Mouse (Mus musculus): ENCODE results near the gene Tmem121. TPM values are rescaled to one million over a fixed set of nuclear protein-coding genes. Genes with fewer than 3 reads are reported as not detected.

The Tmem121 gene
- total RNA-seq, 1 experiment: 12.5 TPM

DNA sequence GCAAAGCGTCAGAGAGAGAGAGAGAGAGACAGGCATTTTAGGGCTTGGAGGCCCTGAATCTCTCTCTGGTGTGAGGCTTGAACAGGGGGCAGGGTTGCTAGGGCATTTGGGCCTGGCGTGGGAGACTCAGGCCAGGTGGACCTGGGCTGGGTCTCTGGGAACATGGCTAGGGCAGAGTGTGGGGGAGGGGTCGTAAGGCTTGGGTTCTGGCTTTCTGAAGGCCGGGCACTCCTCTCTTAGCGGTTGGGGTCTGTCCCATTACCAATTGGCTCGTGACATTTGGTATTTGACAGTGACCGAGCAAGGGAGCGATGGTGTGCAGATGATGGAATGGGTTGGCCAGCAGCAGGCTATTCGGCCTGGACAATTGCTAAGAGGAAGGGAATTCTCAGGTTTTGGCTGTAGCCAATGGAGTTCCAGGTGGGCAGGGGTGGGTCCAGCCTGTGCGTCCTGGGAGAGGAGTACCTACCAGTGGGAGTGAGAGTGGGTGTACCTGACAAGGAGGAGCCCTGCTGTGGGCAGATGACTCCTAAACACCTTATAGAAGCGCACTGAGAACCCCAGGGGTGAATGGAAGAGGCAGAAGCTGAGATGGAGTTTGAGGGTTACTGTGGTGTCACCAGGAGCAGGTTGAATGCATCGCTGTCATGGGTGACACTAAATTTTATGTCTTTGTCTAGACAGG, 738 bp downstream of the Tmem121 start:
- no peaks in the 10 kb centered on the region for H3K9me3 ChIP-seq (ENCODE audit: control insufficient read depth, insufficient read depth, low read depth, low read length)
- H3K27ac ChIP-seq (ENCODE audit: insufficient read depth, low read depth, low read length, poor library complexity, severe bottlenecking): no peak overlapping the region
- TF ChIP-seq HCFC1 (IDR thresholded peaks at IDR 0.05; ENCODE audit: borderline replicate concordance, insufficient read depth, low read length): no peak
- TF ChIP-seq ZNF384 (IDR thresholded peaks at IDR 0.05; ENCODE audit: low read depth, low read length): no peak
- TF ChIP-seq ZC3H11A (IDR thresholded peaks at IDR 0.05; ENCODE audit: borderline replicate concordance, low read depth, low read length): no peak
- TF ChIP-seq MAFK (IDR thresholded peaks at IDR 0.05; ENCODE audit: insufficient read depth, low read depth, low read length): no peak
- no peak for TF ChIP-seq CHD2 (IDR thresholded peaks at IDR 0.05; ENCODE audit: low read depth, low read length)
- DNase-seq (ENCODE audit: low read depth, low spot score): no peak
- H3K36me3 ChIP-seq (ENCODE audit: control insufficient read depth, insufficient read depth, low read length, poor library complexity, severe bottlenecking): no peaks in the 10 kb centered on the region; the same call in 1 of the 2 replicates
- H3K9ac ChIP-seq (ENCODE audit: insufficient read depth, low read depth, low read length, poor library complexity, severe bottlenecking): peak overlapping the region; percentile 79
- peak overlapping the region; percentile 80 to 88 for H3K4me3 ChIP-seq (ENCODE audit: insufficient read depth in 1 of 2, low read depth in 1 of 2, low read length in 2 of 2, poor library complexity in 1 of 2, severe bottlenecking in 1 of 2)
- H3K4me1 ChIP-seq (ENCODE audit: control insufficient read depth in 2 of 2, insufficient read depth in 2 of 2, low read length in 2 of 2, poor library complexity in 1 of 2): peaks cover 0 to 23% of the 10 kb centered on the region in 2 experiments; a peak in 2 of 4 replicates
- in situ Hi-C loops (cut with MboI; ENCODE audit: low sequenced_read_pairs in 2 of 2, unreplicated experiment in 2 of 2): no loop called here

DNA sequence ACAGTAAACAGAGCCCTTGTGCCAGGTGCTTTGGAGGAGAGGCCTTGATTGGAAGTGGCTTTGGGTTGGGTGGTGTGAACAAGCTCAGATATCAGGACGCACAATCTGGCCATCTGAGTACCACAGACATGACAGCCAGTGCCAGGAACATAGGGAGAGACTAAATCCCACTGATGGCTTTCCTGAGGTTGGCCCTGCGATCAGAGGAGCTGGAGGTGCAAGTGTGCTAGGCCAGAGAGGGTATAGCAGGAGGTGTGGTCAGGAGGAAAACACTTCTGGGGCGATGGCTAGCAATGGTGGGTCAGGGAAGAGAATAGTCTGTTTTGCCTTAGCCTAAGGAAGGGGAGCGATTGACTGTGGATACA, 1.3 kb downstream of the Tmem121 start:
- no peak for DNase-seq (ENCODE audit: low read depth, low spot score)
- Histone ChIP-seq H3K9me3 (ENCODE audit: control insufficient read depth, insufficient read depth, low read depth, low read length) (no peaks in the 10 kb centered on the region), H3K4me3 (ENCODE audit: insufficient read depth in 1 of 2, low read depth in 1 of 2, low read length in 2 of 2, poor library complexity in 1 of 2, severe bottlenecking in 1 of 2) (0 out of 4 replicates have a peak overlapping the region, but pooled peaks of 1 of the 2 experiments have one; percentile 63), H3K36me3 (ENCODE audit: control insufficient read depth, insufficient read depth, low read length, poor library complexity, severe bottlenecking) (no peaks in the 10 kb centered on the region; the same call in 1 of the 2 replicates), H3K27ac (ENCODE audit: insufficient read depth, low read depth, low read length, poor library complexity, severe bottlenecking) (no peak overlapping the region), H3K4me1 (ENCODE audit: control insufficient read depth in 2 of 2, insufficient read depth in 2 of 2, low read length in 2 of 2, poor library complexity in 1 of 2) (peaks cover 0 to 23% of the 10 kb centered on the region in 2 experiments; a peak in 2 of 4 replicates), H3K9ac (ENCODE audit: insufficient read depth, low read depth, low read length, poor library complexity, severe bottlenecking) (no peak overlapping the region)
- in situ Hi-C loops (cut with MboI; ENCODE audit: low sequenced_read_pairs in 2 of 2, unreplicated experiment in 2 of 2): no loop called here
- TF ChIP-seq HCFC1 (IDR thresholded peaks at IDR 0.05; ENCODE audit: borderline replicate concordance, insufficient read depth, low read length): no peak
- no peak for TF ChIP-seq ZC3H11A (IDR thresholded peaks at IDR 0.05; ENCODE audit: borderline replicate concordance, low read depth, low read length)
- TF ChIP-seq MAFK (IDR thresholded peaks at IDR 0.05; ENCODE audit: insufficient read depth, low read depth, low read length): no peak
- TF ChIP-seq CHD2 (IDR thresholded peaks at IDR 0.05; ENCODE audit: low read depth, low read length): no peak
- no peak for TF ChIP-seq ZNF384 (IDR thresholded peaks at IDR 0.05; ENCODE audit: low read depth, low read length)

- no peaks in the 10 kb centered on the region for H3K9me3 ChIP-seq (ENCODE audit: control insufficient read depth, insufficient read depth, low read depth, low read length)
- DNase-seq (ENCODE audit: low read depth, low spot score): peak; percentile 73
- H3K4me1 ChIP-seq (ENCODE audit: control insufficient read depth in 2 of 2, insufficient read depth in 2 of 2, low read length in 2 of 2, poor library complexity in 1 of 2): peaks cover 0 to 23% of the 10 kb centered on the region in 2 experiments; a peak in 2 of 4 replicates
- H3K27ac ChIP-seq (ENCODE audit: insufficient read depth, low read depth, low read length, poor library complexity, severe bottlenecking): no peak overlapping the region
- in situ Hi-C loops (cut with MboI; ENCODE audit: low sequenced_read_pairs in 2 of 2, unreplicated experiment in 2 of 2): no loop called here
- H3K9ac ChIP-seq (ENCODE audit: insufficient read depth, low read depth, low read length, poor library complexity, severe bottlenecking): peak overlapping the region; percentile 72
- peak overlapping the region; percentile 63 to 64 for H3K4me3 ChIP-seq (ENCODE audit: insufficient read depth in 1 of 2, low read depth in 1 of 2, low read length in 2 of 2, poor library complexity in 1 of 2, severe bottlenecking in 1 of 2)
- TF ChIP-seq CHD2 (IDR thresholded peaks at IDR 0.05; ENCODE audit: low read depth, low read length): no peak
- TF ChIP-seq ZNF384 (IDR thresholded peaks at IDR 0.05; ENCODE audit: low read depth, low read length): no peak
- 0 out of 2 replicates have a peak, but pooled peaks have one; percentile 27 for TF ChIP-seq ZC3H11A (IDR thresholded peaks at IDR 0.05; ENCODE audit: borderline replicate concordance, low read depth, low read length)
- no peak for TF ChIP-seq MAFK (IDR thresholded peaks at IDR 0.05; ENCODE audit: insufficient read depth, low read depth, low read length)
- TF ChIP-seq HCFC1 (IDR thresholded peaks at IDR 0.05; ENCODE audit: borderline replicate concordance, insufficient read depth, low read length): 0 out of 2 replicates have a peak, but pooled peaks have one; percentile 24
- H3K36me3 ChIP-seq (ENCODE audit: control insufficient read depth, insufficient read depth, low read length, poor library complexity, severe bottlenecking): no peaks in the 10 kb centered on the region; the same call in 1 of the 2 replicates
Observed at GRCm38 (mm10) chr12:113187584-113188295, 2.0 kb downstream of the Tmem121 start.

DNA sequence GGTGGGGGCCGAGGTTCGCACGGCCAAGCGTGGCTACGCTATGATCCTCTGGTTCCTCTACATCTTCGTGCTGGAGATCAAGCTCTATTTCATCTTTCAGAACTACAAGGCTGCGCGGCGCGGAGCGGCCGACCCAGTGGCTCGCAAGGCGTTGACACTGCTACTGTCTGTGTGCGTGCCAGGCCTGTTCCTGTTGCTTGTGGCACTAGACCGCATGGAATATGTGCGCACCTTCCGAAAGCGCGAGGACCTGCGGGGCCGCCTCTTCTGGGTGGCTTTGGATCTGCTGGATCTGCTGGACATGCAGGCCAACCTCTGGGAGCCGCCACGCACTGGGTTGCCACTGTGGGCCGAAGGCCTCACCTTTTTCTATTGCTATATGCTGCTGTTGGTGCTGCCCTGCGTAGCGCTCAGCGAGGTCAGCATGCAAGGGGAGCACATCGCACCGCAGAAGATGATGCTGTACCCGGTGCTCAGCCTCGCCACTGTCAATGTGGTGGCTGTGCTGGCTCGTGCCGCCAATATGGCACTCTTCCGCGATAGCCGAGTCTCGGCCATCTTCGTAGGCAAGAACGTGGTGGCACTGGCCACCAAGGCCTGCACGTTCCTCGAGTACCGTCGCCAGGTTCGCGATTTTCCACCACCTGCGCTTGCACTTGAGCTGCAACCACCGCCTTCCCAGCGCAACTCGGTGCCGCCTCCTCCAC, 2.8 kb downstream of the Tmem121 start:
- no peak overlapping the region for H3K9ac ChIP-seq (ENCODE audit: insufficient read depth, low read depth, low read length, poor library complexity, severe bottlenecking)
- H3K4me1 ChIP-seq (ENCODE audit: control insufficient read depth in 2 of 2, insufficient read depth in 2 of 2, low read length in 2 of 2, poor library complexity in 1 of 2): peaks cover 0 to 23% of the 10 kb centered on the region in 2 experiments; a peak in 2 of 4 replicates
- H3K27ac ChIP-seq (ENCODE audit: insufficient read depth, low read depth, low read length, poor library complexity, severe bottlenecking): no peak overlapping the region
- H3K36me3 ChIP-seq (ENCODE audit: control insufficient read depth, insufficient read depth, low read length, poor library complexity, severe bottlenecking): no peaks in the 10 kb centered on the region; the same call in 1 of the 2 replicates
- DNase-seq (ENCODE audit: low read depth, low spot score): no peak
- no peak for TF ChIP-seq ZNF384 (IDR thresholded peaks at IDR 0.05; ENCODE audit: low read depth, low read length)
- no peak for TF ChIP-seq HCFC1 (IDR thresholded peaks at IDR 0.05; ENCODE audit: borderline replicate concordance, insufficient read depth, low read length)
- TF ChIP-seq CHD2 (IDR thresholded peaks at IDR 0.05; ENCODE audit: low read depth, low read length): no peak
- no peak for TF ChIP-seq ZC3H11A (IDR thresholded peaks at IDR 0.05; ENCODE audit: borderline replicate concordance, low read depth, low read length)
- no peak for TF ChIP-seq MAFK (IDR thresholded peaks at IDR 0.05; ENCODE audit: insufficient read depth, low read depth, low read length)
- no peaks in the 10 kb centered on the region for H3K9me3 ChIP-seq (ENCODE audit: control insufficient read depth, insufficient read depth, low read depth, low read length)
- in situ Hi-C loops (cut with MboI; ENCODE audit: low sequenced_read_pairs in 2 of 2, unreplicated experiment in 2 of 2): no loop called here
- peak overlapping the region; percentile 63 to 64; a peak in 2 of 4 replicates for H3K4me3 ChIP-seq (ENCODE audit: insufficient read depth in 1 of 2, low read depth in 1 of 2, low read length in 2 of 2, poor library complexity in 1 of 2, severe bottlenecking in 1 of 2)
